Mouse (Mus musculus) ovary, adult 18-20 months (tissue): Measurements from ENCODE around the gene Zc3h12d.

ENCODE experiments used
- DNase-seq: peaks from one replicate; pipeline ENCODE4 v3.0.0; 2022; ENCODE audit warnings: low spot score, mixed read lengths

Gene Zc3h12d

DNA sequence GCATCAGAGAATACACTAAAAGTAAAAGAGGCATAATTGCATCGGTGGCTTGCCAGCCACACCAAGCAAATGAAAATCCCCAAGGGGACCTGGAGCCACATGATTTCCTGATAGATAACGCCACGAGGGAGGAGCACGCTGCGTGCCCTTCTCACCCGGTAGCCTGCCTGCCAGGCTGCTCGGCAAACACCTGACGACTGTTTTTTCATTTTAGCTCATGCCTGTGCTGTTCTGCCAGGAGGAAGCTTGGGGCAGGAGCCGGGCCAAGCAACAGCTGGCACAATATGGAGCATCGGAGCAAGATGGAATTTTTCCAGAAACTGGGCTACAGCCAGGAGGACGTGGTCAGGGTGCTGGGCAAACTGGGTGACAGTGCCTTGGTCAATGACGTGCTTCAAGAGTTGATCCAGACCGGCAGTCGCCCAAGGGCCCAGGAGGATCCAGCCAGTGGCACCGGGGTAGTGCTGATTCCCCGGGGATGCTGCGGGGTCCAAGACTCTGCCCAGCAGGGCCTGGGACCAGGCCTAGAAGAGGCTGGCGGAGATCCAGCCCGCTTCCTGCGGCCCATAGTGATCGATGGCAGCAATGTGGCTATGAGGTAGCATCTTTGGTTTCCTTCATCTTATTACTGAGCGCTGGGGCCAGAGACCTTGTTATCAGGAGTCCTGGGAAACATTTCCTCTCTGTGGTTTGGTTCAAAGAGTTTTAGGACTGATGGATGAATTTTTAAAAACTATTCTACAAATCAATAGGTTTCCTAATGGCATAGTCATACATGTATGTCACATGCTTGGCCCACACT is 7.5 kb downstream of the Zc3h12d start:
- no peak for DNase-seq

DNA sequence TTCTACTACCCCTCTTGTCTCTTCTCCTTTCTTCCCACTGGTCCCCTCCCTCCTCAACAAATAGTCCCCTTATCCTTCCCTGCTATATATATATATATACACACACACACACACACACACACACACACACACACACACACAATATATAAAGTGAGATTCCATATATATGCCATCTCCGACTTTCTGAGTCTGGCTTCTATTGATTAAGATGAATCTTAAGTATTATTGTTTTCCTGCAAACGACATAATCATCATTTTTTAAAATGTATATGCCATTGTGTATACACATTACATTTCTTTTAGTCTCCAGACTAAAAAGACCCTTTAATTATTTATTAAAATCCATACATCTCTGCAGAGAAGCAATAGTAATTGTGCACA is 8.1 kb downstream of the Zc3h12d start:
- no peak for DNase-seq

DNA sequence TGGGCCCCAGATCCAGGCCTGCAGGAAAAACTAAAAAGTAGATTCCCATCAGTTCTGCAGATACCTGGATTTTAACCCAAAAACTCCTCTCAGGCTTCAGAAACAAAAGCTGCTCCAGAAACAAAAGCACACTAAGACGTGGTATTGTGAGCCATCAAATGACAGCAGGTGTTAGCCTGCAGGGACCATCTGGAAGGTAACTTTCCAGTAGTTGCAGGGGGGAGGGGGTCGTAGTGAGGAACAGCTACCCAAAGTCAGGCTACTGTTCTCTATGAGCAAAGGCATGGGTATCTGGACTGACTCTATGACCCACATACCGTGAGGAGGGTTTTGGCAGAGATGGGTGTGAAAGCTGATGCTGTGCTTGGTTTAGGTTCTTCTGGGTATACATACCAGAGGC is 8.5 kb downstream of the Zc3h12d start:
- no peak for DNase-seq

DNA sequence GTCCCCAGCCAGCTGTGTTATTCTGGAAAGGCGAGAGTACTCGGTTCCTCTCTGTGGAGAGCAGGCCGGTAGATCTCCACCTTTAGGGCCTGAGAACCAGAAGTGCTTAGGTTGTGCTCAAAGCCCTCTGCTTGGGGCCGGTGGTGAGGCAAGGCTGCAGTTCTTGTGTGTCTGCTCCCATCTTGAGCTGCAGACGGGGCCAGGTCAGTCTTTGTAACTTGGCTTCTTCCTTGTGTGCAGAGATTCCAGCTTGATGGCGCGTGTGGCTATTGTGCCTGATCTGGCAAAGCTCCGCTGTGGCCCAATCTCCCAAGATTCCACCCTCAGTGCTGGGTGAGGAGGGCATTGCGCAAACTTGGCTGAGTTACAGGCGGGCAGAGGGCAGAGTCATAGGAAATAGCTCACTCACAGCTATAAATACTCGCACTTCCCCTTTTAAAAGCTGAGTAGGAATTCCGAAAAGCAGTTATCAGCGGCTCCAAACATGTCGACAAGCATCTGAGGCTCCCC is 9.4 kb downstream of the Zc3h12d start:
- peak; percentile 50 for DNase-seq

DNA sequence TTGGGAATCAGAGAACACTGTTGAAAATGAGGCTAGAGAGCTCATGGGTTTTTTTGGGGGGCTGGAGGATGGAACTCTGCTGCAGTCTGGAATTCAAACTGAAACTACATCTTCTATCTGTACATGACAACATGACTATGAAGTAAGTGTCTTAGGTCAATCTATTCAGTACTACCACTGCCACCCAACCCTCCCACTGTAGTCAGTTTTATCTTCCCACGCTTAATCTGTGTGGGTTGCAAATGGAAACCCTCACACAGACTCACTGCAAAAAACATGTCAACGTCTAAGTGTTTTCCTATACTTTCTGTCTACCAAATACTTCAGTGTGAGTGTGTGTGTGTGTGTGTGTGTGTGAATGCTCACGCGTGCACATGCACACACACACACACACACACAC is 10.9 kb downstream of the Zc3h12d start:
- DNase-seq: no peak

DNA sequence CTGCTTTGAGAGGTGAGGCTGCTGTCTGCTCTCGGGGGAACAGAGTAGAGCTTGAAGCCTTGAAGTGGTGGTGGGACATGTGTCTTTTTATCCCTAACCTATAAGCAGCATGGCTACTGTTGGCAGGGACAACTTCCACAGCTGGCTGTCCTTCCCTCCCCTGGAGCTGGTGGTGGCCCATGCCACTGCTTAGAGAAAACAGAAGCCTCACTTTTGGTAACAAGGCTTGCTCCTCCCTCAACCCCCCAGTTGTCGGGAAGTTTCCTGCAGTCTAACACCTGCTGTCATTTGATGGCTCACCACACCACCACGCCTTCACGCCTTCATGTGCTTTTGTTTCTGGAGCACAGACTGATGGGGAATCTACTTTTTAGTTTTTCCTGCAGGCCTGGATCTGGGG is 11.9 kb downstream of the Zc3h12d start:
- no peak for DNase-seq

DNA sequence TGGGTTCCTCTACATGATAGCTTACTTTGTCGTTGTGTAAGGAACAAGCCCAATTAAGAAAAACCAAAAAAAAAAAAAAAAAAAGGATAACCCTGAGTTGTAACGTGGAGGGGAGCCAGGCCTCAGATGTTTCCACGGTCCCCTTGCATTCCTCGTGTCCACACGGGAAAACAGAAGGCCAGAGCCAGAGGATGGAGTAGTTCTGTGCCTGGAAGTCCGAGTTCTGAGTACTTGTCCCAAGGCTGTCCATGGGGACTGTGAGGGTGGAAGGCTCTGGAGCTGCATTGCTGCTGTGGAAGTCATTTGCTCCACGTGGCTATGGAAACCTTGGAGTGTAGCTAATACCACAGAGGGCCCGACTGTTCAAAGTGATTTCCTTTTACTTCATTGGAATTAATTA is 12.9 kb downstream of the Zc3h12d start:
- DNase-seq: no peak

DNA sequence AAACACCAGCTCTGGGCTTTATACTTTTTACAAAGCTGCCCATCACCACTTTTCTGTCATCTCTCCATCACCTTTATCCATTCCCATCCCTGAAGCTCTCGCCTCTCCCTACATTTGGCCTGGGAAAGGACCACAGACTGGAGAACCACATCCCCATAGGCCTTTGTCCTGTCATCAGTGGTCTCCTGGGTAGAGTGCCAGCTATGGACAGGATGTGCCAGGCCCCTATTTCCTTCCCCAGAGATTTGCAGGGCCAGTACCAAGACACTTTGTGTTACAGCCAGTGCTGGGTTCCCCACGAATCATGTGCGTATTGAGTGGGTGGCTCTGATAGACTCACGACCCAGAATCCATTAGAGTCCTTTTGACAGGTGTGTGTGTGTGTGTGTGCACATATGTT is 13.7 kb downstream of the Zc3h12d start:
- no peak for DNase-seq

DNA sequence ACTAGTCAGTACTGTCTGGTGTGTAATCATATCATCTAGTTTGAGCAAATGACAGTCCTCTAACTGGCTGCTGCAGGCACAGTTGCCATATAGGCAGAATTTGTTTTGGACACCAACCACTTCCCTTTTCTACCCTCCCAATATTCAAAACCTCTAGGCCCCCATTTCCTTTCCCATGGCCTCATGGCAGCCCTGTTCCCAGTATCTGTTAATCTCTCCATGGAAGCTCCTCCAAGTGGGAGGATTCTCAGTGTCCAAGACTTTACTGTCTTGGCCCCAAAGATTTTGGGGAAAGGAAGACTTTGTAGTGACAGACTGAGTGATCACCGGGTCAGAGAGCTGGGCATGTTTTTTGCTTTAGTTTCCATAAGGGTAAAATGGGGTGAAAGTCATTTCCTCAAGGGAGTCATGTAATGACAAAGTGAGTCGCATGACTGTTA is 14.9 kb downstream of the Zc3h12d start:
- DNase-seq: no peak

DNA sequence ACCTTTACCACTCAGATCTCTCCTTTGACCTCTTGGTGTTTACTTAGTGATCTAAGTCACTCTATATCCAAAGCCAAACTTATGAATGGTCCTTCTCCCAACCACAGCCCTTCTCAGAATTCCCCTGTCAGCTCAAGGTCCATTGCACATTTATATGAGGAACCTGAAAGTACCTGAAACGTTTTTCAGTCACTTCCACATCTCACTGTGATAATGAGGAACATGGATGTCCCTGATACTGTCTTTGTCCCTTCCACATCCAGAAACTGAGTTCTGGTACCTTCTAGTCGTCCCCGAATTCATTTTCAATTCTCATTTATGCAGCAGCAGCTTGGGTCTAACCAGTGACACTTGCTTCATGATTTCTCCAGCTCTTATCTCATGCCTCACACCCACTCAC is 19.6 kb downstream of the Zc3h12d start:
- DNase-seq: no peak

DNA sequence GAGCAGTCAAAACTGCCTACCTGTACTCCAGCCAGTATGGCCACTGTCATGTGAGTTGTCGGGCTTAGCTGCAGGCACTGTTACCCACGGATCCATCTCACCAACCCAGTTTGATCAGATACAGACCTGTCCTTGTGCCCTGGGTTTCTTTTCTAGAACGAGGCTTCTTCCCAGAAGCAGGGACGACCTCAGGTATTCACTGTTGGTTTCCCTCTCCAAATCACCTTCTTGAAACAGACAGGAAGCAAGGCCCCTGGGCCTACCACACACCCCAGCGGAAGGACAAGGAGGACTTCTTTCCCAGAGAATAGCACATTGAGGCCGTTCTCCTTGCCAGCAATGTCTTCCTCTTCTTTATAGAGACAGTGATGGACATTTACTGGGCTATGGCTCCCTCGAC is 28.2 kb downstream of the Zc3h12d start:
- no peak for DNase-seq

DNA sequence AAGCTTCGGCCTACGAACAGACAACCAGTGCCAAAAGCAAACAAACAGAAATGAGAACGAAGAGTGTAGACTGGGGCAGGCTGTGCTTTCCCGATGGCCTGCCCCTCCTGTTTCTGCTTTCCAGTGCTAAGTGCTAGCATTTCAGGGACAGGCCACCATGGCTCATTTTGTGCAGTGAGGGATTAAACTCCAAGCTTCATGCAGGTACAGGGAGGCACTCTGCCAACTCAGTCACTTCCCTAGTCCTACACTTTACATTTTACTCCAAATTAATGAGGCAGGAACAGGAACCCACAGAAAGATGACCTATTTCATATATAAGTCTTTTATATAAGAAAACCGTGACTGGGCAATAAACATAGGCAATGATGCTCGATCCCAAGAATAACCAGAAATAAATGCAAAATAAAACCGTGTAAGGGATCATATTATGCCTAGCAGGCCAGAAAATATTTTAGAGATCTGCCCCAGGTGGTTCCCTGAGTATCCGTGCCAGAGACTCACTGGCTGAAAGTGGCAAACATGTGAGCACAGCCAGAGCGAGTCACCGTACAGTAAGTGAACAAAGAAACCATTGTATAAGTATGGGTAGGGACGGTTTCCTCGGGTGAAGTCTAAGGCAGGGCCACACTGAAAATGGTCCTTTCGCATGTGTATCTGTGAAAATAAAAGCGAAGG is 29.1 kb downstream of the Zc3h12d start:
- DNase-seq: no peak

DNA sequence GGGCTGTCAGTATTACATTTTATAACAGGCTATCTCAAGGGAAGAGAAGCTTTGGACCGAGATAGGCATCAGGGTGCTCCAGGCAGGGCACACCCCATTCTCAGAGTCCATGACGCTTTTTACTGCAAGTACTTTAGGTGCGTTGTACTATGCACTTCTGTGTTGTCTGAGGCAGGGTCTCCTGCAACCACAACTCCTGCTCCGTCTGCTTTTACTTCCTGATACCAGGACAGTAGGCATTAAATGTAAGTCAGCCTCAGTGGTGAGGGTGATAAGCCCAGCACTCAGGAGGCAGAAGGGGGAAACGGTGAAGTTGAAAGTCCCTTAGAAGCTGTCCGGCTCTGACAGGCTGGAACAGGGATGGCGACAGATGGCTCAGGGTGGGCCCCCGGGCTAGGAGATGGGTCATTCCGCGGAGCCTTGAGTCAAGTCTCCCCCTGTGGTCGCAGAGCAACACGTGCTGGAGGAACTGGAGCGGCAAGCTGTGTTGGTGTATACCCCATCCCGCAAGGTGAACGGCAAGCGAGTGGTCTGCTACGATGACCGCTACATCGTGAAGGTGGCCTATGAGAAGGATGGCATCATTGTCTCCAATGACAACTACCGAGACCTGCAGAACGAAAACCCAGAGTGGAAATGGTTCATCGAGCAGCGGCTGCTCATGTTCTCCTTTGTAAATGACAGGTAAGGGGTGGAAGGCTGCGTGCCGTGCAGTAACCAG is 29.8 kb downstream of the Zc3h12d start:
- DNase-seq: no peak

DNA sequence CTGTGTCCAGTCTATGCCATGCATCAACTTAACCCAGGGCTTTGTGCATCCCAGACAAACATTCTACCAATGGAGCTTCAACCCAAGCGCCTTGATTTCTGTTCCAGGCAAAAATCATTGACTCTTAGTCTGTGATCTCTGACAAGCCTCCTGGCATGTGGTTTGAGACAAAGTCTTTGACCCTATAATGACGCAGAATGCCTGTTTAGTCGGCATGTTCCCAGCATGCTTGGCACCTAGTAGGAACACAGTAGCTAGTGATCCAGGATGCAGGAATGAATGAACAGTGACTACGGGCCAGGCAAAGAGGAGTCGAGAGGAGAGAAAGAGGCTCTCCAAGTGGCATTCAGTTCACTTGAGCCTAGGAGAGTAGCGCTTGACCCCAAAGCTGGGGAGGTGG is 31.1 kb downstream of the Zc3h12d start:
- no peak for DNase-seq

DNA sequence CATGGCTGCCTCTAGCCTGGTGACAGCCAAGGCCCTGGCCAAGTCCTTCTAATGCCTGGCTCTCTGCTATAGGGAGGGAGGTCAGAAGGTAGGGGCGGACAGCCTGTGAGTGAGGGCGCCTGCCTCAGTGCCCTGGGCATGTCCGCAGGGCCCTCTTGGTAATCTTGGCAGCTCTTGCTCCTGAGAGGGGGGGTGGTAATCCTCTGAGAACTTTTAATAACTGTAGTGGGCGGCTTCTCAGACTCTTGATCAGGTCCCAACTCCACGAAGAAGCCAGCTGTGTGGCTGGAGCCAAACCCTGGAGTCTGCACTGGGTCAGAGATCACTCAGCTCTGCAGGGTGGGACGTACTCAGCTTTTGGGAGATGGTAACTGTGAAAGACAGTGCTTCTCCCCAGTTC is 31.9 kb downstream of the Zc3h12d start:
- no peak for DNase-seq

DNA sequence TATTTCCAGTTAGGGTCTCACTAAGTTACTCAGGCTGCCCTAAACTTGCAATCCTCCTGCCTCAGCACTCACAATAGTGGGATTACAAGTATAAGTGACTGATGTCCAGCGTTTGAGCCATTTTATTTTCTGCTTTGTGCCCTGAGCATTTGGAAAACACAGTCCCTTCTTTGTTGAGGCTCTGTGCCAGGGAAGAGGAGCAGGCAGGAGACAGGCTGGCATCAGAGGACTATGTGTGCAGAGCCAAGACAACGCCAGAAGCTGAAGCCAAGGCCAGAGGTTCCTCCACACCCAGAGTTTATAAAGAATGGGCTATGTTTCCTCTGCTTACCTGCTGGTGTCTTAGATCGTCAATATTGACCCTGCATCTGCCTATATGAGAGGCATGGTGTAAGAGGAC is 32.5 kb downstream of the Zc3h12d start:
- DNase-seq: no peak

DNA sequence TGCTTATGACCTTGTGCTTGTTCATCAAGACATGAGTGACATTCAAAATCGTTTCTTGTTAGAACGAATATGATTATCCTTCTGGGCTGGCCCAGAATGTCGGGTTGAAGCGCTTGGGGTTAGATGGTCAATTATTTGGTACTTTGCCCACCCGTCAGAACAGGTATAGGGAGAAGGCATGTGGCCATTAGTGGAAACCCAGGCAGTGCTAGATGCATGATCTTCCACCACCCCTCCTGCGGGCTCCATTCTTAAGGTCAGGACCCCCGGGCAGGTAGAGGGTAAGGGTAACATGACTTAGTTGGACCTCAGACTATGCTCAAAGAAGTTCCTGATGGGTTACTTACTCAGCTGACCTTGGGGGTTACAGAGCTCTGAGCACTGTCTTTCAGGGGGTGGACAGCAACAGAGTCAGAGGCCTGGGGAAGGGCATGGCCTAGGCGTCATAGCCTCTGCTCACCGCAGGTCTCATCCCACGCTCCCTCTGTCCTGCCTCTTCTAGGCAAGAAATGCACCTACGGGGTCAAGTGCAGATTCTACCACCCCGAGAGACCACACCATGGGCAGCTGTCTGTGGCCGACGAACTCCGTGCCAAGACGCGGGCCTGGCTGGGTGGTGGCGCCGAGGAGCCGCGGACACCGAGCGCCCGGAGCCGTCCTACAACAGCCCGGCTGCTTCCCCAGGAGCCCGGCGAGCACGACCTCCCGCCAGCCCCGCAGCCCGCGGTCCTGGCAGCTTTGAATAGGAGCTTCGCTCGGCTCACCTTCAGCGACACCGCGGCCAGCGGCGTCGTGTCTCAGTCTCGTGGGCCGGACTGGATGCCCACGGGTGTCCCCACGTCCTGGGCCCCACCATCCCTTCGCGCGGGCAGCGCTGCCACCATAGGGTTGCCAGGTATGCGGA is 34.7 kb downstream of the Zc3h12d start:
- DNase-seq: no peak

DNA sequence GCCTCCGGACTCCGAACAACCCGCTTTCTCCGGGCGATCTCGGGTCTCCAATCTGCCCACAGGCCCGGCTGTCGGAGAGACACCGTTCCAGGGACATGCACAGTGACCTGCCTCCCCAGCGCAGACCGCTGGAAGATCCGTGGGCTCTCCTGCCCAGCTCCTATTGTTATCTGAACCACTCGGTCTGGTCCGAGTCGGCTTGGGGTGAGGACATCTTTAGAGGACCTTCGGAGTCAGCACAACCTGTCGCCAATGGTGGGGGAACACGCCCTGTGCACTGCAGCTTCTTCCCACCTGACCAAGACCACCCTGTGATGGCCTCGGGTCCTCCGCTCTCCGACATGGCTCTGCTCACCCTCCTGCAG is 35.4 kb downstream of the Zc3h12d start:
- no peak for DNase-seq

DNA sequence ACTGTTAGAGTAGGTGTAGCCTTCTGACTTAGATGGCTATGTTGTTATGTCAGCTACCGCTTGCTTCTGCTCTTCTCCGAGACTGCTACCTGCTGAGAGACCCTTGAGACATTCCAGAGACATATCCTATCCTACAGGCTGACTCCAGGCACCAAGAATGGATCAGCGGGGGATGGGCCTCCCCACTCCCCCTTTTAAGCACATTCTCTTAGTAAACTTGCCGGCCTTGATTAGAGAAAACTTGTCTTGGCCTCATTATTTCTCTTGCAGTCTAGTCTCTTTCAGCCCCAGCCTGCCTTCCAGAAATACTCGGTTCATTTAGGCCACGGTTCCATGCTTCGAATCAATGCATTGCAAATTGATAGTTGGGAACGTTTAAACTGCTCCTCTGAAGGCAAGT is 37.5 kb downstream of the Zc3h12d start:
- no peak for DNase-seq

DNA sequence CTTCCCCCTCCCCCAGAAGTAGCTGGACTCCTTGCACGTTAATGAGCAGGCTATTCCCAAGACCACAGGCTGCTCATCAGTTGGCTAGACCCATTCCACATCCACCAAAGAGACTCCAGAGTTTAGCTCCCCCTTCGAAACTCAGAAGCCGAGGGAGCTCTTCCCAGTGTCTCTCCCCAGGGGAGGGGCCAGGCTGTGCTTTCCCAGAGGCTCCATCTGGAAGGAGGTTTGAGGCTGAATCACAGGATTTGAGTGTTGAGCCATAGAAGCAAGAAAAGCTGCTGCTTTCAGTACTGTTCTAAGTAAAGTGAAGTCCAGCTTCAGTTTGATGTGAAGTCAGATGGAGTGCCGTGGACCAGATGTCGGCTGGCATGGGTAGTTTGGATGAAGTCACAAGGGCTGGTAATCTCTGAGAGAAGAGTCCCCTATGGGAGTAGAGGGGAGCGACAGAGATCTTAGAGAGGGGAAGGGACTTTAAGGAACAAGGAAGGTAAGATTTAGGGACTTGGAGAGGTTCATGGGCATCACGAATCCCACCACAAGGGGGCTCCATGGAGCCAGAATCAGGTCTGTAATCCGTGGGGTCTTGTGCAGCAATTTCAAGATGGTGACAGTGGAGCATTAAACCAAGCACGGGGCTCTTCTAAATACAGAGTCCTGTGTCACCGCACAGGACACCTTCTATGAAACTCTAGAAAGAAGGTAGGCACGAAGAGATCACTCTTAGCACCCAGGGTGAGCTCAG is 38.5 kb downstream of the Zc3h12d start:
- DNase-seq: no peak

DNA sequence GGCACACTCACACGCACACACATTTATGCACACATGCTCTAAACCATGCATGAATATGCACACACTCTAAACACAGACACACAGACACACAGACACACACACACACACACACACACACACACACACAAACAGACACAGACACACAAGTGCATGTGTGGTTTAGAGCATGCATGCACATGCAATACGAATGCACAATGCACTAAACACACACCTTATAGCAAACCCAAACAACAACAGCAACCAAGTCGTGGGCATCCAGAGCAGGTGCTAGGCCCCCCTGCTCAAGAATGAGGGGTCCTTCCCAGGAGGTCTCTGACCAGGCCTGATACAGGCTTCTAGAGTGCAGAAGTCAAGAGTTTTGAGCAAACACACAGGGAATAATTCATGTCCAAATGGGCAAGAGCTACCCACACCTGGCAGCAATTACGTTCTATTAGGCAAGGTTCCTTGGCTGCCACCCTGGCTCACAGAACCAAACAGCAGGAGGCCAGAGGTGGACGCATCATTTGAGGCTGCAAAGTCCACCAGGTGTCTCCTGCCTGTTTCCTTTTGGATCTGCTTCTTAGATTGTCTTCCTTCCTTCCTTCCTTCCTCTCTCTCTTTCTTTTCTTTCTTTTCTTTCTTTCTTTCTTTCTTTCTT is 39.2 kb downstream of the Zc3h12d start:
- DNase-seq: no peak
